Mouse (Mus musculus) hindbrain, embryonic 14.5 days (tissue): Measurements from ENCODE around the gene Ccdc191. TPM values are rescaled to one million over a fixed set of nuclear protein-coding genes. Genes with fewer than 3 reads are reported as not detected.

ENCODE experiments used
- ATAC-seq: fragments of 200-750 bp; cut with Nextera tagmentation; 2 replicates; pipeline ENCODE4 v1.8.0; 2017; ENCODE audit warnings: moderate number of reproducible peaks, mild to moderate bottlenecking, moderate TSS enrichment, moderate library complexity; ENCODE audit not compliant: low FRiP score
- DNase-seq: peaks from one replicate; pipeline ENCODE4 v3.0.0-alpha.2; 2015; ENCODE audit warnings: low spot score
- H3K27ac ChIP-seq: fragments of 300-500 bp; sonication (generic); 2 replicates; pipeline ENCODE4 v1.5.1; 2014; ENCODE audit warnings: mild to moderate bottlenecking, moderate library complexity
- H3K27me3 ChIP-seq: fragments of 300-500 bp; sonication (generic); 2 replicates; pipeline ENCODE4 v1.6.1; 2014; ENCODE audit warnings: mild to moderate bottlenecking, low read length, mixed read lengths; ENCODE audit not compliant: control insufficient read depth, insufficient read depth
- H3K36me3 ChIP-seq: fragments of 300-500 bp; sonication (generic); replicated peaks from 2 replicates; pipeline ENCODE4 v1.6.1; 2014; ENCODE audit not compliant: control insufficient read depth, insufficient read depth
- H3K4me1 ChIP-seq: fragments of 300-500 bp; sonication (generic); replicated peaks from 2 replicates; pipeline ENCODE4 v1.6.1; 2014; ENCODE audit warnings: antibody characterized with exemption, low read length, mixed read lengths; ENCODE audit not compliant: control insufficient read depth, insufficient read depth
- H3K4me2 ChIP-seq: fragments of 300-500 bp; sonication (generic); replicated peaks from 2 replicates; pipeline ENCODE4 v1.6.1; 2014; ENCODE audit warnings: mild to moderate bottlenecking, moderate library complexity
- H3K4me3 ChIP-seq: fragments of 300-500 bp; sonication (generic); replicated peaks from 2 replicates; pipeline ENCODE4 v1.5.1; 2014; ENCODE audit warnings: mild to moderate bottlenecking, low read length
- H3K9ac ChIP-seq: fragments of 300-500 bp; sonication (generic); 2 replicates; pipeline ENCODE4 v1.6.1; 2014
- H3K9me3 ChIP-seq: fragments of 300-500 bp; sonication (generic); 2 replicates; pipeline ENCODE4 v1.6.1; 2016; ENCODE audit warnings: low read length; ENCODE audit not compliant: control insufficient read depth
- WGBS: fragments of 180-500 bp; shearing (Covaris S2); extraction: QIAGEN DNeasy Blood & Tissue Kit; methylation state at CpG from one replicate; pipeline ENCODE4 v1.1.7; 2014; 5-methylcytosine and 5-hydroxymethylcytosine counted together
- polyA plus RNA-seq: library from polyadenylated mRNA; unstranded; fragments of >200 nt; fragmentation: Nextera tagmentation; extraction: Ambion mirVana; gene quantifications from 2 replicates; pipeline ENCODE4 v1.2.1, GENCODE M21; 2014

Ccdc191 gene
- polyA plus RNA-seq, 1 experiment from 2014 or later, result 7.7 TPM

GRCm38 (mm10) chr16:43970426-43970825, 80.8 kb downstream of the Ccdc191 start:
- Histone ChIP-seq H3K9ac (no peak overlapping the region), H3K27ac (no peak overlapping the region), H3K4me3 (no peak overlapping the region), H3K36me3 (no peaks in the 10 kb centered on the region), H3K27me3 (no peaks in the 10 kb centered on the region), H3K4me2 (no peak overlapping the region), H3K9me3 (no peaks in the 10 kb centered on the region), H3K4me1 (no peaks in the 10 kb centered on the region)
- no peak for ATAC-seq
- no peak for DNase-seq
- WGBS, result 95% methylated on average over 3 of the region's 3 CpGs

DNA sequence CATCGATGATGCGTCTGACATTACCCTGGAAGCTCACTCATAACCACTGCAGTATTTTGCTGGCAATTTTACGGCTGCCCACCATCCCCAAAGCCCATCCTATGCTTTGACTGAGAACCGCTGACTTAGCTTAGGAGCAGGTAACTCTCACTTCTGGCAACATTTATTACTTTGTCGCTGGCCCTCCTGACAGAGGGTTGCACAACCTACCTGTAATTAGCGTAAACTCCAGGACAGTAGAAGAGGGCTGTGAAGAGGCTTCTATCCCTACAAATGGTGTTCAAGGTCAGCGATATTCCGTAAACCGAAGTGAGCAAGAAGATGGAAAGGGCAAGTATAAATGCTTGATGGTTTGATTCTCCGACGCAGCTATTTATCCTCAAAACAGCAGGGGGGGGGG, 81.6 kb downstream of the Ccdc191 start:
- Histone ChIP-seq H3K4me3 (no peak overlapping the region), H3K4me1 (no peaks in the 10 kb centered on the region), H3K27ac (no peak overlapping the region), H3K4me2 (no peak overlapping the region), H3K36me3 (no peaks in the 10 kb centered on the region), H3K27me3 (no peaks in the 10 kb centered on the region), H3K9me3 (no peaks in the 10 kb centered on the region), H3K9ac (no peak overlapping the region)
- no peak for ATAC-seq
- DNase-seq, result no peak
- WGBS, result 95% methylated on average over 11 of the region's 11 CpGs

DNA sequence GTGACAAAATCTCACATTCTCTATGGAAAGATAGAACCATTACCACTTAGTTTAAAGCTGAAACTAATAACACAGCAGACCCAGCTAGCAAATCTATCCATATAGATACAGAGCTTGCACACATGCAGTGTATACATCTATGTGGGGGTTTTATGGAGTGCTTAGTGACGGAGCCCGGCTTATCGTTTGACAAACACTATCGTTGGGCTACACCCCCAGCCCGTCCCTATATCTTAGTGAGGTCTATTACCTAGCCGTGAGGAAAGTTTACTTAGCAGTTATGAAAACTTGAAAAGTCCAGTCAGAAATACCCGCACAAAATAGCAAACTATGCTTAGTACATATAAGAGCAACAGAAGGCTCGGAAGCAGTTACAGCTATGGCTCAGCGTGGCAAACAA, 82.1 kb downstream of the Ccdc191 start:
- H3K4me1 ChIP-seq, result no peaks in the 10 kb centered on the region
- no peaks in the 10 kb centered on the region for H3K27me3 ChIP-seq
- WGBS, result 95% methylated on average over 9 of the region's 9 CpGs
- H3K4me3 ChIP-seq, result no peak overlapping the region
- no peaks in the 10 kb centered on the region for H3K36me3 ChIP-seq
- H3K9ac ChIP-seq, result no peak overlapping the region
- ATAC-seq (no peak), DNase-seq (no peak)
- no peaks in the 10 kb centered on the region for H3K9me3 ChIP-seq
- H3K4me2 ChIP-seq, result no peak overlapping the region
- no peak overlapping the region for H3K27ac ChIP-seq

- WGBS, result 89% methylated on average over 2 of the region's 2 CpGs
- H3K27me3 ChIP-seq, result peaks cover under 1% of the 10 kb centered on the region; the same call in 1 of the 2 replicates
- no peak overlapping the region for H3K4me3 ChIP-seq
- H3K9me3 ChIP-seq, result no peaks in the 10 kb centered on the region
- no peak overlapping the region for H3K9ac ChIP-seq
- H3K36me3 ChIP-seq, result no peaks in the 10 kb centered on the region
- H3K4me1 ChIP-seq, result no peaks in the 10 kb centered on the region
- H3K27ac ChIP-seq, result no peak overlapping the region
- DNase-seq (no peak), ATAC-seq (no peak)
- no peak overlapping the region for H3K4me2 ChIP-seq
These were observed 82.8 kb downstream of the Ccdc191 start for GRCm38 (mm10) chr16:43972391-43972790.

- no peaks in the 10 kb centered on the region for H3K4me1 ChIP-seq
- H3K27me3 ChIP-seq, result peaks cover 8% of the 10 kb centered on the region; the same call in 1 of the 2 replicates
- H3K27ac ChIP-seq, result no peak overlapping the region
- ATAC-seq (no peak), DNase-seq (no peak)
- H3K9me3 ChIP-seq, result no peaks in the 10 kb centered on the region
- 93% methylated on average over 11 of the region's 11 CpGs for WGBS
- H3K9ac ChIP-seq, result no peak overlapping the region
- no peaks in the 10 kb centered on the region for H3K36me3 ChIP-seq
- H3K4me2 ChIP-seq, result no peak overlapping the region
- H3K4me3 ChIP-seq, result no peak overlapping the region
These were observed 83.5 kb downstream of the Ccdc191 start for GRCm38 (mm10) chr16:43973147-43973546.

DNA sequence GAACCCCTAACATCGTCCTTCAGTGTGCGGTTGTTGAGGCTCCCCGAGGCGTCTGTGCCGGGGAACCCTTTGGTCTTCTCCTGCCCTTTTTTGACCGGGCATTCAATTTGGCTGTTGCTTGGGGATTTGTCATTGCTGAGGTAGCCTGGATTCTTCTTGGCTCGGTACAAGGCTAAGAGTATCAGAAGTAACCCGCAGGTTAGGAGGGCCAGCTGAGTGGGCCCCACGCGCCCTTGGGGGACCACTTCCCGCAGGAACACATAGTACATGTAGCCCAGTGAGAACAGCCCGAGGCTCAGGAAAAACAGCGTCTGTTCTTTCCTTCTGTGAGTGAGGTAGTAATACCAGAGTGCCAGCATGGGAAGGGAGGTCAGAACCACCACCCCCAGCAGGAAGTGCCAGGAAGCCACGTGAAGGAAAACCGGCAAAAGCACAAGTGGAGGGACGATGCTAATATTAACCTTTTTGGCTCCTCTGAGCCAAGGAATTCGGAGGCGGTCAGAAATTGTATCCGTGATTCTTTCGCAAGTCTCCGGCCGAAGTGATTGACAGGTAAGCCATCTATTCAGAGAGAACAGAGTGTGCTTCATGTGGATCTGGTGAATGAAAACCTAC, 84.1 kb downstream of the Ccdc191 start:
- 83% methylated on average over 22 of the region's 22 CpGs for WGBS
- H3K9me3 ChIP-seq, result no peaks in the 10 kb centered on the region
- DNase-seq, result no peak
- H3K27ac ChIP-seq, result no peak overlapping the region
- ATAC-seq, result no peak
- H3K4me1 ChIP-seq, result no peaks in the 10 kb centered on the region
- H3K9ac ChIP-seq, result no peak overlapping the region
- H3K4me2 ChIP-seq, result no peak overlapping the region
- no peak overlapping the region for H3K4me3 ChIP-seq
- peaks cover 8% of the 10 kb centered on the region; the same call in 1 of the 2 replicates for H3K27me3 ChIP-seq
- H3K36me3 ChIP-seq, result no peaks in the 10 kb centered on the region

GRCm38 (mm10) chr16:43979010-43979327, 89.4 kb downstream of the Ccdc191 start:
- Histone ChIP-seq H3K4me2 (peak overlapping the region; percentile 99), H3K9me3 (no peaks in the 10 kb centered on the region), H3K9ac (peak overlapping the region; percentile 71), H3K27me3 (peaks cover 20% of the 10 kb centered on the region), H3K4me3 (peak overlapping the region; percentile 83), H3K4me1 (peaks cover 5% of the 10 kb centered on the region), H3K36me3 (no peaks in the 10 kb centered on the region), H3K27ac (no peak overlapping the region)
- DNase-seq, result no peak
- ATAC-seq, result no peak
- 10% methylated on average over 7 of the region's 7 CpGs for WGBS

DNA sequence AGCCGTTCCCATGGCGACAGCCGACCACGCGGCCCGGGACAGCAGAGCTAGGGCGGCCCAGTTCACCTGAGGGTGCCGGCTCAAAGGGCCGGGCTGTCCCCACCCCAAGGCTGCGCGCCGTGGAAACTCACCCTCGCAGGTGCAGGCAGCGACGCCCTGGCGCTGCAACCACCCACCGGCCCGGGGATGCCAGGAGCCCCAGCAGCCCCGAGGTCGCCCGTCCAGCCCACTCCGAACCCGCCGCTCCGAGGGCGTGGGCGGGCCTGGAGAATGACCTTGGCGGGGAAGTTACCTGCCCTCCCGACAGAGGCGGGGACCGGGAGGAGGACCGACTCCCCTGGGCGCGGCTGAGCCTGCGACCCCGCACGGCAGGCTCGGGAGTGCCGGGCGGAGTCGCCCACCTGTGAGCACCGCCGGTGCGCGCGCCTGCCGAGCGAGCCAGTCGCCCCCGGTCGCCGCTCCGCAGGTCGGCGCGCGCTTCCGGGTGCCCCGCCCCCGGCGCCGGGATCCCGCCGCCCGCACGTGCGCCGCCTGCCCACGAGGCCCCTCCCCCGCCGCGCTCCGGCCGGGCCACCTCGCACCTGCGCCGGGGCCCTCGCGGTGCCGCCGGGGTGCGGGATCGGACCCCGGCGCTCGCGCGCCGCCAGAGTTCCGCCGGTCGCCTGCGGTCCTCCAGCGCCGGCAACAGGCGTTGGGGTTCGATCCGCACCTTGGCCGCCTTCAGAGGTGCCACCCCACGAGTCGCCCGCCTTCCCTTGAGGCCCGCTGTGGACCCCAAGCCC, 89.9 kb downstream of the Ccdc191 start, which contains the start of gene Zdhhc23:
Gene Zdhhc23 (minus strand): TSS at position 464 of the 782 bp plus-strand sequence.
- peak within 1 kb of the TSS; percentile 99 for H3K4me2 ChIP-seq
- H3K4me1 ChIP-seq, result peaks cover 5% of the 10 kb centered on the region
- peak; percentile 83 for ATAC-seq
- H3K36me3 ChIP-seq, result no peaks in the 10 kb centered on the region
- DNase-seq, result peak; percentile 32
- H3K27ac ChIP-seq, result no peak within 1 kb of the TSS
- H3K4me3 ChIP-seq, result peak within 1 kb of the TSS; percentile 83
- no peaks in the 10 kb centered on the region for H3K9me3 ChIP-seq
- under 1% methylated on average over 103 of the region's 103 CpGs for WGBS
- peaks cover 20% of the 10 kb centered on the region for H3K27me3 ChIP-seq
- H3K9ac ChIP-seq, result peak within 1 kb of the TSS; percentile 71

GRCm38 (mm10) chr16:43980110-43980609, 90.6 kb downstream of the Ccdc191 start:
- Histone ChIP-seq H3K27ac (no peak overlapping the region), H3K27me3 (peaks cover 20% of the 10 kb centered on the region), H3K9ac (peak overlapping the region; percentile 71), H3K4me3 (peak overlapping the region; percentile 83), H3K9me3 (no peaks in the 10 kb centered on the region), H3K4me1 (peaks cover 5% of the 10 kb centered on the region), H3K36me3 (no peaks in the 10 kb centered on the region), H3K4me2 (peak overlapping the region; percentile 99)
- ATAC-seq (no peak; the same call in 1 of the 2 replicates), DNase-seq (no peak)
- 34% methylated on average over 9 of the region's 9 CpGs for WGBS
